Mouse (Mus musculus) lung, embryonic 16.5 days (tissue): ENCODE measurements at regions not wholly inside any gene's neighbourhood (a gene's known extent, or its start where the extent isn't known, plus 50 kb on each side); places are given as distances from the start of the nearest gene placed in this dataset.

Experiments used
- ATAC-seq: fragments of 200-750 bp; cut with Nextera tagmentation; 2 replicates; pipeline ENCODE4 v1.8.0; 2017; ENCODE audit warnings: low read depth, mild to moderate bottlenecking, moderate library complexity
- H3K27ac ChIP-seq: fragments of 300-500 bp; sonication (generic); 2 replicates; pipeline ENCODE4 v1.5.1; 2014; ENCODE audit warnings: mild to moderate bottlenecking, control low read depth, low read length
- H3K27me3 ChIP-seq: fragments of 300-500 bp; sonication (generic); 2 replicates; pipeline ENCODE4 v1.6.1; 2014; ENCODE audit warnings: low read depth, low read length, mixed read lengths; ENCODE audit not compliant: control insufficient read depth, insufficient read depth
- H3K36me3 ChIP-seq: fragments of 300-500 bp; sonication (generic); 2 replicates; pipeline ENCODE4 v1.6.1; 2014; ENCODE audit warnings: low read length; ENCODE audit not compliant: control insufficient read depth, insufficient read depth
- H3K4me1 ChIP-seq: fragments of 300-500 bp; sonication (generic); replicated peaks from 2 replicates; pipeline ENCODE4 v1.6.1; 2014; ENCODE audit warnings: low read length, mixed read lengths; ENCODE audit not compliant: control insufficient read depth, insufficient read depth
- H3K4me2 ChIP-seq: fragments of 300-500 bp; sonication (generic); 2 replicates; pipeline ENCODE4 v1.6.1; 2014; ENCODE audit warnings: low read depth, low read length, control low read depth
- H3K4me3 ChIP-seq: fragments of 300-500 bp; sonication (generic); 2 replicates; pipeline ENCODE4 v1.5.1; 2014; ENCODE audit warnings: mild to moderate bottlenecking, low read length, control low read depth
- H3K9ac ChIP-seq: fragments of 300-500 bp; sonication (generic); 2 replicates; pipeline ENCODE4 v1.6.1; 2014; ENCODE audit warnings: low read length, control low read depth
- H3K9me3 ChIP-seq: fragments of 300-500 bp; sonication (generic); 2 replicates; pipeline ENCODE4 v1.6.1; 2016; ENCODE audit warnings: low read length; ENCODE audit not compliant: control insufficient read depth
- WGBS: fragments of 180-500 bp; shearing (Covaris S2); extraction: QIAGEN DNeasy Blood & Tissue Kit; methylation state at CpG from one replicate; pipeline ENCODE4 v1.1.7; 2014; 5-methylcytosine and 5-hydroxymethylcytosine counted together

DNA sequence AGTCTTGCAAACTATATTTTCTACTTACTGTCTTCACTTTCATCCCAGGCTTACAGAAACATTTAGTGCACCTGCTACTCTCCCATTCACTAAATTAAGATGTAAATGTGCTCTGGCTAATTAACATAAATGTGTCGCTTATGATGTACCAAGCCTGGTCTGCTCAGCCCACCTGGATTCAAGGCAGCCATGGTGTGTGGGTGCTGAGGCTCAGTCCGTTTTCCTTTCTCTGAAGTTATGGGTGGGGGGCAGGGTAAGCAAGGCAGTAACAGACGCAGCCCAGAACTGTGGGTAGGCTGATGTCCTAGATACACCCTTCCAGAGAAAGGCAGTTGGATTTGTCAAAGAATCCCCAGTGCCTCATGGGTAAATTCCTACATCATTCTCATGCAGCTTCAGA is 209.2 kb upstream of the Gm765 start:
- Histone ChIP-seq H3K27ac (no peak overlapping the region), H3K4me1 (no peaks in the 10 kb centered on the region), H3K9me3 (no peaks in the 10 kb centered on the region), H3K9ac (no peak overlapping the region), H3K27me3 (no peaks in the 10 kb centered on the region), H3K4me2 (no peak overlapping the region), H3K36me3 (no peaks in the 10 kb centered on the region), H3K4me3 (no peak overlapping the region)
- no peak for ATAC-seq
- WGBS = 88% methylated on average over 3 of the region's 3 CpGs

DNA sequence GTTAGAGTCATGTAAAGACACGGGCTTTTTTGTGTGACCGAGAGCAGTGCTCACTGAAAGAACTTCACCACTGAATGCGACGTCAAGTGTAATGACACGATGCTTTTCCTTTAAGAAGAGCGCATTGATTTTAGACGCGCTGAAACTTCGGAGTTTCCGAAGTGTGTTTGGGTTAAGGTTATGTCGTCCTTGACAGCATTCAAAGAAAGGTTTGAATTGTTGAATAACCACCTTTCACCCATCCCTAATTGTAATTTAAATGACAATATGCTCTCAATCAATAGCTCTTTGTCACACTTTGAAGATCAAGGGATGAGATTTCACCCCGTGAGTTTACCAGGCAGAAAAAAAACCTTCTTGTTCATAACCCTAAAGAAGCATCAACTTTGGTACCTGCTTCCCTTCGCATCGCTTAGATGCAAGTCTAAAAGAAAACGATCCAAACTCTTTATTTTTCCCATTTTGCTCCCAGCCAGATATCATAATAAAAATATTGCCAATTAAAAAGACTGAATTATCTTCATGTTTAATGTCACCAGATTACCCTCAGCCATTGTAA is 184.4 kb upstream of the Gm765 start:
- no peaks in the 10 kb centered on the region for H3K4me1 ChIP-seq
- no peak overlapping the region for H3K9ac ChIP-seq
- 62% methylated on average over 15 of the region's 15 CpGs for WGBS
- ATAC-seq = no peak
- H3K27ac ChIP-seq = no peak overlapping the region
- no peaks in the 10 kb centered on the region for H3K9me3 ChIP-seq
- no peaks in the 10 kb centered on the region for H3K36me3 ChIP-seq
- H3K4me3 ChIP-seq = no peak overlapping the region
- H3K27me3 ChIP-seq = no peaks in the 10 kb centered on the region; the same call in 1 of the 2 replicates
- no peak overlapping the region for H3K4me2 ChIP-seq

DNA sequence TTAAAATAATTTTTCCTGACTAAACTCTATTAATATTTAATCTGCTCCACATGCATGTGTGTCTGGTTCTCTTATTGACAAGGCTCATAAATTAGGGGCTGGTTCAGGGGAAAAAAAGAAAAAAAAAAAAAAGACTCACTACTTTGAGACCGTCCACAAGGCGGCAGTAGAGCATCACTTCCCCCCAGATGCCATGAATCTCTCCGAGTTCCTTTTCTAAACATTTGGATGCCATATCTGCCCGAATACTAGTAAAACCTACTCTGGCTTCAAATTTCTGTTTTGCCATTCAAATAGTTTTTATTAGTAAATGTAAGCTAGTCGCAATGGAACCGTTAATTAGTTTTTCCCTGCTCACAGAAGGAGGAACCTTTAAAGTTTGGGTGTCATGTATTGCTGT is 182.7 kb upstream of the Gm765 start:
- H3K4me2 ChIP-seq = no peak overlapping the region

GRCm38 (mm10) chr6:98524659-98525058 is 182.1 kb upstream of the Gm765 start:
- H3K4me1 ChIP-seq = no peaks in the 10 kb centered on the region
- H3K4me2 ChIP-seq = no peak overlapping the region
- H3K27ac ChIP-seq = no peak overlapping the region
- WGBS = 33% methylated on average over 2 of the region's 2 CpGs
- no peaks in the 10 kb centered on the region for H3K36me3 ChIP-seq
- no peaks in the 10 kb centered on the region for H3K9me3 ChIP-seq
- ATAC-seq = no peak
- H3K27me3 ChIP-seq = no peaks in the 10 kb centered on the region; the same call in 1 of the 2 replicates
- H3K9ac ChIP-seq = no peak overlapping the region
- no peak overlapping the region for H3K4me3 ChIP-seq

More for the DNA sequence above, 182.7 kb upstream of the Gm765 start:
- Histone ChIP-seq H3K27ac (no peak overlapping the region), H3K4me3 (no peak overlapping the region), H3K9ac (no peak overlapping the region), H3K9me3 (no peaks in the 10 kb centered on the region), H3K36me3 (no peaks in the 10 kb centered on the region), H3K4me1 (no peaks in the 10 kb centered on the region), H3K27me3 (no peaks in the 10 kb centered on the region; the same call in 1 of the 2 replicates)
- ATAC-seq = no peak
- 5% methylated on average over 6 of the region's 6 CpGs for WGBS

- H3K9me3 ChIP-seq = no peaks in the 10 kb centered on the region
- no peak for ATAC-seq
- no peak overlapping the region for H3K9ac ChIP-seq
- H3K4me2 ChIP-seq = no peak overlapping the region
- 72% methylated on average over 10 of the region's 10 CpGs for WGBS
- H3K27me3 ChIP-seq = no peaks in the 10 kb centered on the region; the same call in 1 of the 2 replicates
- H3K36me3 ChIP-seq = no peaks in the 10 kb centered on the region
- no peak overlapping the region for H3K27ac ChIP-seq
- no peaks in the 10 kb centered on the region for H3K4me1 ChIP-seq
- H3K4me3 ChIP-seq = no peak overlapping the region
Observed at GRCm38 (mm10) chr6:98521526-98521925, 179.0 kb upstream of the Gm765 start.

DNA sequence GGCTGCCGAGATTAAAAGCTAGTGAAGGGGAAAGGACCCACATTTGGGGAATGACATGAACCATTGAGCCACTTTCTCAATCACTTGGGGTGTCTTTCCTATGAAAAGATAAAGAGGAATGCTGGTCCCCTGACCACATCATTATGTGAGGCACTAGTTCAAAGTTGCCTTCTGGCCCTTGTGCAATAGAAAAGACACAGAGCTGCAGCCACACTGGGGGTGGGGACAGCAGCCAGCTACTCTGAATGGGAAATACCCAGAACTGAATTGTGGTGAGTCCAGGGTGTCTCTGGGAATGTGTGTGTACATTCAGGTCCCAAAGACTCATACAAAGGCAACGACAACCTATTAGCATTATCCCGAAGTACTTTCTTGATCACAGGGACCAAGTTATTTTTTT is 172.3 kb upstream of the Gm765 start:
- no peak overlapping the region for H3K4me3 ChIP-seq
- H3K9ac ChIP-seq = no peak overlapping the region
- H3K4me1 ChIP-seq = peaks cover 12% of the 10 kb centered on the region; the same call in 1 of the 2 replicates
- peak; percentile 64; the same call in 1 of the 2 replicates for ATAC-seq
- H3K9me3 ChIP-seq = no peaks in the 10 kb centered on the region
- 57% methylated on average over 3 of the region's 3 CpGs for WGBS
- no peak overlapping the region for H3K27ac ChIP-seq
- no peaks in the 10 kb centered on the region for H3K27me3 ChIP-seq
- no peaks in the 10 kb centered on the region for H3K36me3 ChIP-seq
- H3K4me2 ChIP-seq = peak overlapping the region; percentile 31

DNA sequence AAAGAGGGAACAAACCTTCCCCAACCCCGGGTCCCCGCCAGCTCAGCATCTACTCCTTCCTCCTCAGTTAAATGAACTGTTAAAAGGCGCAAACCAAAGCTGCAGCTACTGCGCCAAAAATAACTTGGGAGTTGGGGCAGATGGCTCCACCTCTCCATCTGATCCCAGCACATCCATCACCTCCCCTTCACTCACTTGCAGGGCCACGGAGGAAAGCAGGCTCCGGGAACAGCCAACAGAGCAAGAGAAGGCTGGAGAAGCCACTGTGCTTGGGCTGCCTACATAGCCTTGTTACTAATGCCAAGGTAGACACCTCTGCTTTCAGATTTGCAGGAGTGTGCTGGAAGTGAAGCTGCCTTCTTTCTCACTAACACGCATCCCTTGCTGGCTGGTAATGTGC is 171.8 kb upstream of the Gm765 start:
- Histone ChIP-seq H3K9ac (no peak overlapping the region), H3K27ac (0 out of 2 replicates have a peak overlapping the region, but pooled peaks have one; percentile 27), H3K4me1 (peaks cover 12% of the 10 kb centered on the region; the same call in 1 of the 2 replicates), H3K27me3 (no peaks in the 10 kb centered on the region), H3K4me2 (peak overlapping the region; percentile 31), H3K4me3 (no peak overlapping the region), H3K36me3 (no peaks in the 10 kb centered on the region), H3K9me3 (no peaks in the 10 kb centered on the region)
- 29% methylated on average over 7 of the region's 7 CpGs for WGBS
- ATAC-seq = peak; percentile 90

DNA sequence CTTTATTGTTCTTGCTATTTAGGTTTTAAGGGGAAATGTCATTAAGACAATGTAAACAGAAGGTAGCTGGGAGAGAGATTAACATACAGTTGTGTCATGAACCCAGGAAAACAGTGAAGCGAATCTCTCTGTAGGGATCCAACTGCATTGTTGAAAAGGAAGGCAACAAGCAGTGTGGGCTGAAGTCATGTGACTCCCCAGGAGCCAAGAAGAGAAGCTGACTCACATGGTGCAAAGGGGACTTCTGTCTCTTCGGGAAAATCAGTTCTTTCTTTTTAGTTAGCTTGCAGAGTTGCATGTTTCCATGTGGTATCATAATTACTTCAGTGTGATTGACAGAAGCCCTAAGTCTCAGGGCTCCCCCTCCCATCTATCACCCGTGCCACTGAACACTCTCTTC is 170.7 kb upstream of the Gm765 start:
- ATAC-seq = no peak
- H3K9ac ChIP-seq = no peak overlapping the region
- H3K36me3 ChIP-seq = no peaks in the 10 kb centered on the region
- no peak overlapping the region for H3K27ac ChIP-seq
- no peak overlapping the region for H3K4me3 ChIP-seq
- no peak overlapping the region for H3K4me2 ChIP-seq
- WGBS = 30% methylated on average over 3 of the region's 3 CpGs
- H3K9me3 ChIP-seq = no peaks in the 10 kb centered on the region
- H3K27me3 ChIP-seq = no peaks in the 10 kb centered on the region
- peaks cover 12% of the 10 kb centered on the region; the same call in 1 of the 2 replicates for H3K4me1 ChIP-seq

DNA sequence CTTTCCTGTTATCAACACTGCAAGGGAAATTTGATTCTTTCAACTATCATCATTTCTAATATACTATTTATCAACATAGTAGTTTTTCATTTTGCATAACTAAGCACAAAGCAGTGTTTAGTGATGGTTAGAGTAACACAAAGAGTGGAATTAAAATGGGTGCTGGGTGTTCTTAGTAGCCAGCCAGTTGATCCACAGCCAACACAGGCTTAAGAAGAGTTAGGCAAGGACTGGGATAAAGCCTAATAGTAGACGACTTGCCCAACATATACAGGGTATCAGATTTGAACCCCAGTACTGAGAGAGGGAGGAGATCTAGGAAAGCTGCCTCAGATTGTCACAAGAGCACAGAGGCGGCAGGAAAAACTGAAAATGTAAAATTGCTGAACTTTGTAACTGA is 160.2 kb upstream of the Gm765 start:
- H3K9ac ChIP-seq = no peak overlapping the region
- 70% methylated on average over 2 of the region's 2 CpGs for WGBS
- no peak overlapping the region for H3K4me2 ChIP-seq
- H3K9me3 ChIP-seq = no peaks in the 10 kb centered on the region
- no peaks in the 10 kb centered on the region for H3K4me1 ChIP-seq
- H3K27ac ChIP-seq = no peak overlapping the region
- no peaks in the 10 kb centered on the region for H3K36me3 ChIP-seq
- no peak for ATAC-seq
- no peak overlapping the region for H3K4me3 ChIP-seq
- no peaks in the 10 kb centered on the region for H3K27me3 ChIP-seq

GRCm38 (mm10) chr6:98499721-98500120 is 157.2 kb upstream of the Gm765 start:
- Histone ChIP-seq H3K27ac (no peak overlapping the region), H3K4me1 (no peaks in the 10 kb centered on the region), H3K4me2 (no peak overlapping the region), H3K9me3 (no peaks in the 10 kb centered on the region), H3K36me3 (no peaks in the 10 kb centered on the region), H3K9ac (no peak overlapping the region), H3K27me3 (no peaks in the 10 kb centered on the region), H3K4me3 (no peak overlapping the region)
- no peak for ATAC-seq
- 71% methylated on average over 5 of the region's 5 CpGs for WGBS
